Mouse (Mus musculus): ENCODE measurements at regions not wholly inside any gene's neighbourhood (a gene's known extent, or its start where the extent isn't known, plus 50 kb on each side); places are given as distances from the start of the nearest gene placed in this dataset.

DNA sequence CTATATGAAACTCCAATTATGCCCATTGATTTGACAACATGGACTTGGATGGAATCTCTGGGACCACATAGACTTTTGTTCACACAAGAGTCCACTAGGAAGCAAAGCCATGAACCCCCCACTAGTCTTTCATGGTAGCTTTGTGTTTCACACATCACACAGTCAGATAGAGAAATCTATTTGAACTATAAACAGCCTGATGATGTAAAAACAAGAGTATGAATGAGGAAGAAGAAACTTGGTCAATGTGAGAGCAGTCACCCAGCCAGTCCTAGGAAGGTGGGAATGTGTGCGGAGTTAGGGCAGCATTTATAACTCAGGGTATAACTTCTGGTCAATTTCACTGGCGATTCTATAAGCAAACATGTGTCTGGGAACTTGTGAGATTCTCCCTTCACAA lies 404.2 kb upstream of the Intu start:
- ATAC-seq (ENCODE audit: insufficient number of reproducible peaks, low FRiP score, low TSS enrichment): no peak

DNA sequence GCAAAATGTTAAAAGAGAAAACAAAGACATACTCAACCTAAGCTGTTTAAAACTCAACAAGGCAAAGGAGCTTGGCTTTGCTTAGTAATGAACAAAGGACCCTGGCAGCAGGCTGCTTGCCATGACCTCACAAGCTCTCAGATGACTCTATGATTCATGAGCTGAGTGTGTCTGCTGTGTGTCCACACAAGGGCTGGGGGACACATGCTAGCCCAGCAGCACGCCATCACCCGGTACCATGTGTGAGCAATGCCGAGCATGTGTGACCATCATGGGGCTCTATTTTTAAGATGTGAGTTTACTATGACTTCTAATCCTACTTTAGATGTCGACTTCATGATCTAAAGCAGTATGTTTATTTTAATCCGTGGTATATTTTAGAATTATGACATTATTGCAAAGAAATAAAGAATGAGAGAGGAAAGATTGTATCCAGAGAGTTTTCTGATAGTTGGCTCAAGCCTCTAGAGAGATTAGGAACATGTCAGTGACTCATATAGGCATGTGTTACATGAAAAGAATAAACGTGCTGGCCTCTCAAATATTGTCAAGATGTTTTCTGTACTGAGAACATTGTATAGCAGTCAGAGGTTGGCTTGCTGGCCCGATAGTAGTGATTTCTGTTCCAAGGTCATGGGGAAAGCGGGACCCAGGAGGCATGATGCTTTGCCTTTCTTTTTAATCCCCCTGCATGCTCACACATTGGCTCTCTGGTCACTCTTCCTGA lies 400.1 kb upstream of the Intu start:
- no peak for ATAC-seq (ENCODE audit: insufficient number of reproducible peaks, low FRiP score, low TSS enrichment)

DNA sequence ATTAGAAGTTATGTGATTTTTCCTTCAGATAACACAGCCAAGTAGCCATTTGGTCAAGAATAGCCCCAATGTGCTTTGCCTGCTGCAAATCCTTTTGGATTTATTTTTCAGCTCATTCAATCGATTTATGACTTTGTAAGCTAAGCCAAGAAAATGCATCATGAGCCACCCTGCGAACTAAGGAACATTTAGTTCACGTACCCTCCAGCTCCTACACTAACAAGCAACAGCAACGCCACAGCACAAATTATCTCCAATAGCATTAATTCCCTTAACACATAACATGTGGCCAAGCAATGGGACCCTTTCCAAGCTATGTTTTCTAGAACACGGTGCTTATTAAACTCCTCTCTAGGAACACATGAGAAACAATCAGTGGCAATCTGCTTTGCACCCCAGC lies 392.4 kb upstream of the Intu start:
- ATAC-seq (ENCODE audit: insufficient number of reproducible peaks, low FRiP score, low TSS enrichment): no peak

DNA sequence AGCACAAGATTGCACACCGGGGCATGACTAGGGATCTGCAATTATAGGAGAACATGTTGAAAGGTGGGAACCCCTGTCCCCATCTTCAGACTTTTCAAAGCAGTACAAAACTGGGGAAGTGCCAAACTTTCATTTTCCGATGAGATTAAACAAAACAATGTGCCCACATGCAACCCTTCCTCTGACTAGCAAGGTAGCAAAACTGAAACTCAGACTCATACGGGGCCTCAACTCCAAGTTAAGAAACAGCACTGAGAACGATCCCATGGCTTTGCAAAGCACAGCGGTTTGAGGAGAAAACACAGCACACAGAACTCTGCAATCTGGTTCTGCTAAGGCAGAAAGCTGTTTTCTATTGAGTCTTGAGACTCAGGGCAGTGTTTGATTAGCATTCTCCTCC lies 388.9 kb upstream of the Intu start:
- no peak for ATAC-seq (ENCODE audit: insufficient number of reproducible peaks, low FRiP score, low TSS enrichment)

DNA sequence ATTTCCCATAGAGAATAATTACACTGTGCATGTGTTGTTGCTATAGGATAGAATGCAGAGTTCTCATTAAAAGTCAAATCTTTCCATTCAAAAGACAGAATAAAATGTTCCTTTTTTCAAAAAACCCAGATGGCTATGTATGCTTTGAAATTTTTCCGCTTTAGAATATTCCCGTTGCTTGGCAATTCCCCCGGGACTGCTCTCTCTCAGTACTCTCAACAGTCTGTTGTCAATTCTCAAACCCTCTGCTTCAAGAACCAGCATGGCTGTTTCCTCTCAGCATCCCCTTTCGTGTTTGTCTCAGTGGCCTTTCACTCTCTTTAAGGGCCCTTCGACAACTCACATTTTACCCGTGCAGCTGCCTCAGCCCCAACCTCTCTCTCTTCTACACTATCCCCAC lies 372.5 kb upstream of the Intu start:
- ATAC-seq (ENCODE audit: insufficient number of reproducible peaks, low FRiP score, low TSS enrichment): no peak

DNA sequence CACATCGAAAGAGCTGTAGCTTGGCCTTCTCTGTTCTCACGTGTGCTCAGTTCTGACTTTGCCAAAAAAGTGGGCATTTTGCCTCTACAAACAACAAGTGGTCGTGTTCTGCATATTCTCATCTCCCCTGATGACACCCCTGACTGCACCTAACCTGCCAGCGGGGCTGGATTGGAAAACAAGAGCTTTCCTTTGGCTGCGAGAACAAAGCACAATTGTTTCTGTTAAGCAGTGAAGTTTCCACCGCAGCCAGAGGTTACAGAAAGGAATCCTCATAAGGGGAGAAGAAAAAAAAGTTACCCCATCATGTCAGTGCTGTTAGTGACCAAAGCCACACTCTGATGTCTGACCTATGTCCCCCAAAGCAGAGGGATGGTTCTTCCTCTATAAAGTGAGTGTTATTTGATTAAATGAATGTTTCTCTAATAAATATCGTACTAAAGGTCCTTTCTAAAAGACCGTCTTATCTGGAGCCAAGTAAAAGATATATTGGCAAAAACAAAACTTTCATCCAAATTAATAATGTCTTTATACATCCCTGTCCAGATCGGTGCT lies 371.4 kb upstream of the Intu start:
- no peak for ATAC-seq (ENCODE audit: insufficient number of reproducible peaks, low FRiP score, low TSS enrichment)

DNA sequence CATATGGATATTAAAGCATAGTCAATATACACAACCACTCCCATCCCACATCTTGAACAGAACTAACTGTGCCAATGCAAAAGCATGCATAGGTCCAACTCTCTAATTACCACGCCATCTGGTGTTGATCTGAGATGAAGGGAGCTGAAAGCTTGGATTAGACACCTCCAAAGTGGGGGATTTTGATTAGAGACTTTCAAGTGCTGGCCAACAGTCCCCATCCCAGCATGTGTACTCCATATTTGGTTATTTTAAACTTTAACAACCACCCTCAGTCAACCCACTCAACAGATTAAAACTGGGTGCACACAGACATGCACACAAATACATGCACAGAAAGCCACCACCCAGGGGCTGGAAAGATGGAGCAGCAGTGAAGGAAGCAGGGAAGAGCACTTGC lies 366.9 kb upstream of the Intu start:
- no peak for ATAC-seq (ENCODE audit: insufficient number of reproducible peaks, low FRiP score, low TSS enrichment)

DNA sequence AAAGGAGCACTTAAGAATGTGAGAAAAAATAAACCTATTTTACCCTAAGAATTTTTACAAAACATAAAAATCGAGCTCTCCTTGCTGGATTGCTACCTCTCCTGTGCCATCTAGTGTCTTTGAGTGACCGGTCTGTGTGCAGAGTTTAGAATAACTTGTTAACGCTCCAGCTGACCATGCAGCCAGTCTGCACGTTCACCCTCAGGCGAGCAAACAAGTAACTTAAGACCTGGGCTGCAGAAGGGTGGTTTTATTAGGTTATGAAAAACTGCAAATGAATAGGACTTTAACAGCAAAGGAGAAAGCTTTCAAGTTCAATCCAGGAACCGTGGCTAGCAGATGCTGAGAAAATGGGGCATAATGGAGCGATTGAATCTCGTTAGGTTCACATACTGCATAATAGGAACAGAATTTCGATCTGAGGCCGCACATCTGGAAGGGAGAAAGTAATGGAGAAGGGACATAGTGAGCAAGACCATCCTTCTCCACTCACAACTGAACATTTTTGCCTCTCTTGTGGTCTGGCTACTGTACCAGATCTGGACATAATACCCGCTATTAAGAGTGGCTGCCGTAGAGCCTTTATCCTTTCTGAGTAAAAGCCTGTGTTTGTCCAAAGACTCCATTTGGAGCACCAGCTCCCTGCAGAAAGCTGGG lies 363.0 kb upstream of the Intu start:
- ATAC-seq (ENCODE audit: insufficient number of reproducible peaks, low FRiP score, low TSS enrichment): no peak

DNA sequence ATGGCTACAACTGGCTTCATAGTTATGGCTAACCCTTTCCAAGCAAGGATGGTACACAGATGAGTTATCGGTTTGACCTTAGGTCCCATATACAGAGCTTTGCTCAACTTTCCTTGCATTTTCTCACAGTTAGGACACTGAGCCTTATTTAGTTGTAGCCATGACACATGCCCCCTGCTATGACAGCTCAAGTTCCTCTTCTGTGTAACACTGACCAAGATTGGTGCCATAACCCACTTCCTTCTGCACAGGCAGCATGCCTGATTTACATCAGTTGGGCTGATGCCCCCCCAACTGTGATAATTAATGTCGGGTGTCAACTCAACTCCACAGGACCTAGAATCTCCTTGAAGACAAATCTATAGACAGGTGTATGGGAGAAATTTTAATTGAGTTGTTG lies 361.5 kb upstream of the Intu start:
- ATAC-seq (ENCODE audit: insufficient number of reproducible peaks, low FRiP score, low TSS enrichment): no peak

DNA sequence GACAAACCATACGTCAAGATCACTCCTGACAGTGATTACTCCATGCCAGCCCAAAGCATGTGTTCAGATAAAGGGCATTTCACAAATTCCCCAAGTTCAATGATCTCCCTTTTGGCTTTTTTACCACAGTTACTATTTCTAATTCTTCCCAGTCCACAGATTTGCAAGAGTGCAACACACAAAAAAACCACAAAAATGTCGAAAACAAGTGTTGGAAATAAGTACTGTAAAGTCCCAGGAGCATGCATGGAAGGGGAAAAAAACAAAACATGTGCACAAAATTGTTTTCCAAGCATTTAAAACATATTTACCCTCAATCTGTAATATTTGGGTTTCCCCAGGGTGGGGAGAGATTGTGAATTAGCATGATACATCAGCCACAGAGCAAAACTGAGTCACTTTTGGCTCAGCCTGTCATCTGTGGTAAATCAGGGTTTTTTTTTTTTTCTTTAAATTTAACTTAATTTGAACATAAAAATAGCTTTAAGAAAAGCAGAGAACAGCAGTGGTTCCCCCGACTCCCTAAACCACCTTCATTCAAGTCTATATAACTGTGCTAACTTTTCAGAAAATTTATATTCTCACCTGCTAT lies 351.3 kb upstream of the Intu start:
- ATAC-seq (ENCODE audit: insufficient number of reproducible peaks, low FRiP score, low TSS enrichment): no peak

DNA sequence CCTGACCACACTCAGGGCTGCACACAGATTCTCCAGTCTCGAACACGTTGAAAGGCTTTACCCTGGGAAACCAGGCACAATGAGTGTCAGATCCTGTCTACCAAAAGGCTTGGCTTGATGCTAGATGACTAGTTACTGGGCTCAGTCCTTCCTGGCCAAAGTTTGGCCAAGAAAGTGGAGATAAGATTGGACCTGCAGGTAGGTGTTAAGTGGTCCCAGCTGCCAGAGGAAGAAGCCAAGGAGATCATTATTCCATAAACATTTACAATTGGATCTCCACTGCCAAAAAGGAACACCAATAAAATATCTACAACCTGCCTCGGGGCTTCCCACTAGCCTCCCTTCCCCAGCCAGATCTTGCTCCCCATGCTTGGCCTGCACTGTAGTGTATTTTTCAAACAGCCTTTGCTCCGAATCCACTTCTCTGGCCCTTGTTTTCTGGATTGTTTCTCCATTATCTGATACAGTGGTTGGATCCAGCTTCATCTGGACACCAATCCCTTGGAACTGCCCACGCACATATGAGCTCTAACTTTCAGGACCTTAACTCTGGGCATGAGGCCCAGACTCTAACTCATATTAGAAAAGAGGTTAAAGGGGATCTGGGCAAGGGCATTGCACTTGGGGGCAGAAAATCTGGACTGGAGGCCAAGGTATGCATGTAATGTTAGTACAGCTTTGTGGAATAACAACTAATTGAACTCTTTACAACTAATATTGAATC lies 345.3 kb upstream of the Intu start:
- ATAC-seq (ENCODE audit: insufficient number of reproducible peaks, low FRiP score, low TSS enrichment): no peak

DNA sequence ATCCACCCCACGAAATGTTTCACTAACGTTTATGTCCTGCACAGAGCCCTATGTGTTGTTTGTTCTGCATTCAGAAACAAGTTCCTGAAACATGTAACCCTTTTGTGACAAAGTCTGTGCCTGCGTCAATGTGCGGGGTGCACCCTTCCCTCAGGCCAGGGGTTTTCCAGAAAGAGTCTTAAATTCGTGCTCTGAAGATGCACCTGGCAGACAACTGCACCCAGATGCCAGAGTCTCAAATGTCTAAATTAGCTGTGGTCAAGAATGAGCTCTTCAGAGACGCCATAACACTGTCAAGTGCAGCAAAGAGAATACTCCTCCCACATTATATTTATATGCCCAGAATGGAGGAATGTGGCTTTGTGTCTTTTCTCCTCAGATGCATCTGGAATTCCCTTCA lies 341.6 kb upstream of the Intu start:
- no peak for ATAC-seq (ENCODE audit: insufficient number of reproducible peaks, low FRiP score, low TSS enrichment)

DNA sequence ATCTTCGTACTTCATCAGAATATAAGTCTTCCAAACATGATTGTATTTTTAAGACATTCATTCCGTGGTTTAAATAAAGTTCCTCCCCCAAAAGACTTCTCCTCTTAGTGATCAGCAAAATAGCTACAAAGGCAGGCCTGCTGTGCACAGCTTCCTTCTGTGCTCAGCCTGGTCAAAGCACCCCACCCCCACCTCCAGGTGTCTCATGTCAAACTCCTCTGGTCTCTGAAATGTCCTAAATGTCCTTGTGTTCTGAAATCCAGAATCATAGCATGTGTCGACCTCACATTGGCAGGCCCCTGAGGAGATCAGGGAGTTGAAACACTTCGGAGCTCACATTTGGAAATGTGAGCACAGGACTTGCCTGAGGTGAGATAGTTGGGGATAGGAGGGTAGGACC lies 341.1 kb upstream of the Intu start:
- ATAC-seq (ENCODE audit: insufficient number of reproducible peaks, low FRiP score, low TSS enrichment): no peak

DNA sequence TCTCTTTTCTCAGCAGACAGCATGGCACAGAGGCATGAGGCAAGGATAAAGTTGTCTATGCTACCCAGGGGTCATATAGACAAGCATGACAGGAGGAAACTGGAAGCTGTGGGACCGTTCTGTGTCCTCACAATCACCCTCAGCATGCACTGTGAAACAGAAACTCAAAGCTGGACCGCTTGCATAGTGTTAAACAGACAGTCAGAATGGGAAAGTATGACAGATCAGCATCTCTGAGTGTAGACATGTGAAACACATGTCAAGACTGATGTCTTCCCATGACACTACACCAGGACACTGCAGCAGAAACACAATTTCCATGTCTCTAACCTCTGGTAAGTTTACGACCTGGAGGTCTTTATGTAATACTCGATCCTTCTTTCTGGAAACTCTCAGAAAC lies 330.9 kb upstream of the Intu start:
- no peak for ATAC-seq (ENCODE audit: insufficient number of reproducible peaks, low FRiP score, low TSS enrichment)

DNA sequence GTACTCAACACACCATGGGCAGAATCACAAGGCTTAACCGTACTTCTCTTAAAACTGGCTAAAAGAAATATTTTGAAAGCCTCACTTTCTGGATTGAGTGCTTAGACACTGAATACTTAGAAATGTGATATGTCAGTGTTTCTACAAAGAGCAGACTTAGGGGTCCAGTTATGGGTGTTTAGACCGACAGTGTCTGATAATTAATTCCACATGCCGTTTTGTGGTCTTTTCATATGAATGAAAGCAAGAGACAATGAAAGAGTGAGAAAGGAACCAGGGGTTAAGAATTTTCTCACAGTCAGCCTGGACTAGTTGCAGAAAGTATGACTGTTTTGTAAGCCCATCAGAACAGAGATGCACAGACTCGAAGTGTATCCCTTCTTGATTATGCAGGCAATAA lies 324.8 kb upstream of the Intu start:
- no peak for ATAC-seq (ENCODE audit: insufficient number of reproducible peaks, low FRiP score, low TSS enrichment)

DNA sequence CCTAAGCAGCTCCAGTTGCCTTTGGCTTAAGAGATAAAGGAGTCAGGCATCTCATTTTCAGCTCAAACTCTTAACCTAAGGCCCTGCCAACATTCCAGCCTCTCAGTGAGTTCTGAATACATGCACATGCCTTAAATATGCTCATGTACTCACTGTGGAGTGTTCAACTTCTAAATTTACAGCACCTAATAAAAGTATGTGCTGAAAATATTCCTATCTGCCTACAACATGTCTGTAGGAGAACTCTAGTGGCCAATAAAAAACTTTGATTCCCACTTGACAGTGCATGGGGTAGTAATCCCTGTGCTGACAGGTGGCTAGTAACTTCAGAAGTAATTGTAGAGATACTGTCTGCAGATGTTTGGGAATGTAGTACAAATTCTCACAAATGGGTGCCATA lies 319.3 kb upstream of the Intu start:
- no peak for ATAC-seq (ENCODE audit: insufficient number of reproducible peaks, low FRiP score, low TSS enrichment)

DNA sequence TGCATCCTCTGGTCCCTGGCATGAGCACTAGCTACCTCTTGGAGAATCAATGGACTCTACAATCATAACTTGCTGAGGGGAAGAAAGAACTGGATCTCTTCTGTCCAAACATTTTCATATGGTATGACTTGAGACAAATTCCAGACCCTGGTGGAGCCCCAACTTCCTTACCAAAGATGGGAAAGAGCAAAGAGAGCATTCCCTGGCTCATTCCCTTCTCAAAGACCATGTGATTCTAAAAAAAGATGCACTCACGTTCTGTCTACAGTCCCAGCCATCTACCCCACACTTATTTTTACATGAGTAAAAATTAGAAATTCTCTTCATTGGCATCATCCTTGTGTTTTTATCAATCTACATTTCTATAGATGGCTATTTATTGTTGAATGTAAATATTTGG lies 304.3 kb upstream of the Intu start:
- ATAC-seq (ENCODE audit: insufficient number of reproducible peaks, low FRiP score, low TSS enrichment): no peak

DNA sequence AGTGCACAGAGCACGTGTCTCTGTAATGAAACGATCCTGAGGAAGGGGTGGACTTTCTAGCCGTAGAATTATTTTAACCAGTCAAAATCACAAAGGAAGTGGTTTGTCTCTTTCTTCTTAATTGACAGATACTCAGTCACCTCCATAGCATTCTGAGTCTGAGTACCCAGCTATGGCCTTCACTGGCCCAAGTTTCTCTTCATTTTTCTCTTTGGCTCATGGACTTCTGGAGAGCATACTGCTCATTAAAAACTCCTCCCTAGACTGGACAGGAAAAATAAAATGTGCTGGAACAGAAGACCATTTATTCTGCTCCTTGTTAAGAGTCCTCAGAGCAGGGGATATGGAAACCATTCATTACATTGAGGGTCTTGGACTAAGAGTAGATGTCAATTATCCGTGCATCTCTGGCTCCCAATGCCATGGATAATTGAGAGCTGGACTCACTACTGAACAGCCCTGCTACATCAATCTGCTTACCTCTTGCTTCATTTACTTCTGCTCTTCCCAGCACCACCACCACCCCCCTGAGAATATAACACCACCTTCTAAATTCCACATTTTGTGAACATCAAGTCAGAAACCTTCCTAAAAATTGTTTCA lies 287.5 kb upstream of the Intu start:
- ATAC-seq (ENCODE audit: insufficient number of reproducible peaks, low FRiP score, low TSS enrichment): no peak

DNA sequence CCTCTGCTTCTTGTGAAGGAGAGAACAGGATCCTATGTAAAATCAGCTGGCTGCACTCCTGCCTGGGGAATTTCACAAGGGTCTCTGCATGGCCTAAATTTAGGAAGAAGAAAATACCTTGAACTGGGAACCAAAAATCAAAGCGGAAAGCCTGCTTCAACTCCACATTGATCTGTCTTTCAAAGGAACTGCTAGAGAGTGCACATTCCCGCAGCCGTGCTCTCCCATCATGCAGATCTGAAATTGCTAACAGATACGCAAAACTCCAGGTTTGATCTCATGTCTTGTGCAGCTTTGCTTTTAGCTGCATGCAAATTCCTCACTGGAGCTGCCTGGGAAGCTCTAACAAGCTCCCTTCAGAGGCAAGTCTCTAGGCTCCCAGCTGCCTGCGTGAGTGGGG lies 276.7 kb upstream of the Intu start:
- no peak for ATAC-seq (ENCODE audit: insufficient number of reproducible peaks, low FRiP score, low TSS enrichment)

DNA sequence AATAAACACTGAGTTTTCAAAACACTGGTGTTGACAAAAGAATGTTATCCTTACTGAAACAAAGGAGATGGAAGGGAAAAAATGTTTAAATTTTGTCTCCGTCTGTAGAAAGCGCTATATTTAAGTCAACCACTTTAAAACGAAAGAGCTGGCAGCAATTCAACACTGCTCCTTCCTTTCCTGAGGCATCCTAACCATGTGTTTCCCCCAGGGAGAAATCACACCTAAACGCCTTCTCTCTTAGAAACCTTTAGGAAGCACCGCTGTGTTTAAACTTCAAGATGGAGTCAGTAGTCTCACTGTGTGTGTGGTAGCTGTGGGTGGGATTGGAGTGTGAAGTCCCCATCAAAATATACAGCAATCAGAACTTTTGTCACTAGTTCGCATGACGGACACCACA lies 268.6 kb upstream of the Intu start:
- no peak for ATAC-seq (ENCODE audit: insufficient number of reproducible peaks, low FRiP score, low TSS enrichment)

DNA sequence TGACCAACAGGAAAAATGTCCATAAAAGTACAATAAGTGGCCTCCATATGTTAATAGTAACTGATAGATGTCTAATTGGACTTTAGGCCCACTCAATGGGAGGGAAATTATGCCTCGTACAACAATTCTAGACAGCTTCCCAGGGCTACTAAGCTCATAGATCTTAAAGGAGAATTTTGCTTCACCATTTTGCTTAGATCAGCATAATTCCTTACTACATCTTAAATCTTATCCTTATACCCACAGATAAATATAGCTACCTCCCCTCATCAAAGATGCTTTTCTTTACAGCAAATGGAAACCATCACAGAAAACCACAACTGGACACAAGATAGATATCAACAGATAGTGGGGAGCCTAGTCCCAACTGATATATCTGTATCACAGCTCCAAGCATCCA lies 263.6 kb upstream of the Intu start:
- ATAC-seq (ENCODE audit: insufficient number of reproducible peaks, low FRiP score, low TSS enrichment): no peak

Data from cerebellum, adult (tissue).